14 mouse cellular contexts compared by ENCODE assay signal in genomic region chr13:23866086-23866710, GRCm38 (mm10). TPM values are rescaled to one million over a fixed set of nuclear protein-coding genes. Genes with fewer than 3 reads are reported as not detected.
A peak's percentile ranks its signal among the peaks of the same experiment; 100 is the strongest.
DNase-seq lines count a peak whose midpoint lies in the region; ATAC-seq and TF ChIP-seq lines count a peak whose summit lies in the region.
"Had no signal": no experiment of that assay in that cellular context is flagged by ENCODE, and none has a peak within 500 bp of the region (broad histone marks: within the 10 kb centered on the region; RNA-seq: fewer than 3 reads in every experiment).

No protein-coding gene starts in this region.

- intact Hi-C loops in heart, postnatal 14 days (cut with DNase I): no loop called here

- H3K9ac ChIP-seq in hindbrain, embryonic 11.5 days (ENCODE audit: low read depth, low read length): no peak overlapping the region
- peak overlapping the region; percentile 5 for H3K9ac ChIP-seq in liver, postnatal 0 days (replicated peaks)

- no peak overlapping the region for H3K4me2 ChIP-seq in hindbrain, embryonic 11.5 days (replicated peaks; ENCODE audit: low read depth, low read length)
- peak overlapping the region; percentile 60 for H3K4me2 ChIP-seq in liver, postnatal 0 days (ENCODE audit: low read depth, low read length)

- H3K4me1 ChIP-seq in hindbrain, embryonic 10.5 days (replicated peaks): no peaks in the 10 kb centered on the region
- H3K4me1 ChIP-seq in hindbrain, embryonic 11.5 days (replicated peaks; ENCODE audit: control insufficient read depth, insufficient read depth, low read length): no peaks in the 10 kb centered on the region
- peaks cover 11% of the 10 kb centered on the region for H3K4me1 ChIP-seq in liver, postnatal 0 days (ENCODE audit: insufficient read depth)
- no peaks in the 10 kb centered on the region for H3K4me1 ChIP-seq in midbrain, embryonic 10.5 days

- no peak for TF ChIP-seq EP300 in liver, postnatal 0 days (IDR thresholded peaks at IDR 0.05; ENCODE audit: low read depth)

- no peaks in the 10 kb centered on the region for H3K27me3 ChIP-seq in hindbrain, embryonic 10.5 days (ENCODE audit: insufficient read depth, poor library complexity, severe bottlenecking)
- no peaks in the 10 kb centered on the region for H3K27me3 ChIP-seq in hindbrain, embryonic 11.5 days (ENCODE audit: control insufficient read depth, insufficient read depth, low read length)
- H3K27me3 ChIP-seq in liver, postnatal 0 days (ENCODE audit: insufficient read depth, low read length): no peaks in the 10 kb centered on the region
- H3K27me3 ChIP-seq in midbrain, embryonic 10.5 days (ENCODE audit: low read depth, poor library complexity, severe bottlenecking): no peaks in the 10 kb centered on the region

- no peaks in the 10 kb centered on the region for H3K36me3 ChIP-seq in hindbrain, embryonic 10.5 days
- no peaks in the 10 kb centered on the region for H3K36me3 ChIP-seq in hindbrain, embryonic 11.5 days (ENCODE audit: control insufficient read depth, insufficient read depth, low read length)
- H3K36me3 ChIP-seq in liver, postnatal 0 days (replicated peaks; ENCODE audit: insufficient read depth, low read length): no peaks in the 10 kb centered on the region
- no peaks in the 10 kb centered on the region for H3K36me3 ChIP-seq in midbrain, embryonic 10.5 days

- H3K9me3 ChIP-seq in hindbrain, embryonic 10.5 days: no peaks in the 10 kb centered on the region
- H3K9me3 ChIP-seq in hindbrain, embryonic 11.5 days (ENCODE audit: control insufficient read depth, low read length): no peaks in the 10 kb centered on the region
- no peaks in the 10 kb centered on the region for H3K9me3 ChIP-seq in liver, postnatal 0 days (ENCODE audit: low read length)
- H3K9me3 ChIP-seq in midbrain, embryonic 10.5 days (replicated peaks): no peaks in the 10 kb centered on the region

- no peak overlapping the region for H3K4me3 ChIP-seq in hindbrain, embryonic 10.5 days
- no peak overlapping the region for H3K4me3 ChIP-seq in hindbrain, embryonic 11.5 days (ENCODE audit: low read depth, low read length)
- peak overlapping the region; percentile 16 for H3K4me3 ChIP-seq in liver, postnatal 0 days (ENCODE audit: low read depth, low read length)
- no peak overlapping the region for H3K4me3 ChIP-seq in midbrain, embryonic 10.5 days

- no peak for ATAC-seq in hindbrain, embryonic 11.5 days (ENCODE audit: low FRiP score)
- peak; percentile 58 for ATAC-seq in liver, postnatal 0 days

- 81% methylated on average over 9 of the region's 9 CpGs for WGBS in hindbrain, embryonic 10.5 days
- 77% methylated on average over 9 of the region's 9 CpGs for WGBS in hindbrain, embryonic 11.5 days
- 52% methylated on average over 9 of the region's 9 CpGs for WGBS in liver, postnatal 0 days (ENCODE audit: insufficient replicate concordance)
- WGBS in midbrain, embryonic 10.5 days: 81% methylated on average over 9 of the region's 9 CpGs

- no peak for DNase-seq in hindbrain, embryonic 10.5 days (ENCODE audit: low spot score)
- DNase-seq in hindbrain, embryonic 11.5 days (ENCODE audit: low spot score): no peak
- DNase-seq in R1 (ENCODE audit: low read depth, low spot score): peak; percentile 4
- DNase-seq in heart, postnatal 14 days: peak; percentile 9 to 10
- DNase-seq in liver, postnatal 0 days: peak; percentile 61
- DNase-seq in cerebellum, adult 11 months: no peak
- DNase-seq in midbrain, embryonic 10.5 days (ENCODE audit: low spot score): no peak
- DNase-seq: adrenal gland, postnatal 14 days had no signal

- TF ChIP-seq CTCF in liver, postnatal 0 days (IDR thresholded peaks at IDR 0.05; ENCODE audit: low read depth): no peak

- 0 out of 2 replicates have a peak overlapping the region, but pooled peaks have one; percentile 4 for H3K27ac ChIP-seq in hindbrain, embryonic 10.5 days
- H3K27ac ChIP-seq in hindbrain, embryonic 11.5 days (ENCODE audit: low read depth, low read length): no peak overlapping the region
- H3K27ac ChIP-seq in liver, postnatal 0 days (ENCODE audit: low read depth): peak overlapping the region; percentile 81
- no peak overlapping the region for H3K27ac ChIP-seq in midbrain, embryonic 10.5 days (replicated peaks)
- H3K27ac ChIP-seq: macrophage had no signal

RNA-seq across cellular contexts. Expression of gene Slc17a1, which starts 1.4 kb away (rescaled TPM):
- polyA plus RNA-seq in hindbrain, embryonic 10.5 days (2016; fragmentation: Nextera tagmentation; extraction: Ambion mirVana): not detected in 2 replicates
- not detected in 2 replicates for polyA plus RNA-seq in hindbrain, embryonic 11.5 days (2014; fragmentation: Nextera tagmentation; extraction: Ambion mirVana)
- not detected for total RNA-seq in heart, postnatal 14 days (2021)
- 1.0 and 1.2 TPM in 2 replicates for polyA plus RNA-seq in liver, postnatal 0 days (2015; fragmentation: Nextera tagmentation; extraction: Ambion mirVana)
- not detected in 2 replicates for polyA plus RNA-seq in midbrain, embryonic 10.5 days (2016; fragmentation: Nextera tagmentation; extraction: Ambion mirVana)
- total RNA-seq: hematopoietic stem cell, adult 5-6 weeks; left cerebral cortex, adult 18-20 months; midbrain, postnatal 0 days had no signal
- polyA plus RNA-seq: macrophage; midbrain, postnatal 0 days; neural tube, embryonic 14.5 days; stomach, embryonic 14.5 days had no signal

RNA-seq across cellular contexts. Expression of gene Slc17a3, which starts 27.0 kb away (rescaled TPM):
- not detected in 2 replicates for polyA plus RNA-seq in hindbrain, embryonic 10.5 days (2016; fragmentation: Nextera tagmentation; extraction: Ambion mirVana)
- not detected in 2 replicates for polyA plus RNA-seq in hindbrain, embryonic 11.5 days (2014; fragmentation: Nextera tagmentation; extraction: Ambion mirVana)
- not detected for total RNA-seq in heart, postnatal 14 days (2021)
- 4.8 and 6.0 TPM in 2 replicates for polyA plus RNA-seq in liver, postnatal 0 days (2015; fragmentation: Nextera tagmentation; extraction: Ambion mirVana)
- polyA plus RNA-seq in midbrain, embryonic 10.5 days (2016; fragmentation: Nextera tagmentation; extraction: Ambion mirVana): not detected in 2 replicates
- total RNA-seq: hematopoietic stem cell, adult 5-6 weeks; left cerebral cortex, adult 18-20 months had no signal
- polyA plus RNA-seq: macrophage; midbrain, postnatal 0 days; neural tube, embryonic 14.5 days; stomach, embryonic 14.5 days had no signal

RNA-seq across cellular contexts. Expression of gene Slc17a4, which starts 48.6 kb away (rescaled TPM):
- polyA plus RNA-seq in hindbrain, embryonic 10.5 days (2016; fragmentation: Nextera tagmentation; extraction: Ambion mirVana): not detected in 2 replicates
- polyA plus RNA-seq in hindbrain, embryonic 11.5 days (2014; fragmentation: Nextera tagmentation; extraction: Ambion mirVana): not detected in 2 replicates
- total RNA-seq in heart, postnatal 14 days (2021): not detected
- polyA plus RNA-seq in liver, postnatal 0 days (2015; fragmentation: Nextera tagmentation; extraction: Ambion mirVana): 1.1 and 2.0 TPM in 2 replicates
- polyA plus RNA-seq in midbrain, embryonic 10.5 days (2016; fragmentation: Nextera tagmentation; extraction: Ambion mirVana): not detected in 2 replicates
- total RNA-seq: hematopoietic stem cell, adult 5-6 weeks; left cerebral cortex, adult 18-20 months; midbrain, postnatal 0 days had no signal
- polyA plus RNA-seq: macrophage; midbrain, postnatal 0 days had no signal

RNA-seq across cellular contexts. Expression of gene Slc17a2, which starts 59.4 kb away (rescaled TPM):
- not detected in 2 replicates for polyA plus RNA-seq in hindbrain, embryonic 10.5 days (2016; fragmentation: Nextera tagmentation; extraction: Ambion mirVana)
- not detected in 2 replicates for polyA plus RNA-seq in hindbrain, embryonic 11.5 days (2014; fragmentation: Nextera tagmentation; extraction: Ambion mirVana)
- total RNA-seq in heart, postnatal 14 days (2021): not detected
- 37.0 and 39.8 TPM in 2 replicates for polyA plus RNA-seq in liver, postnatal 0 days (2015; fragmentation: Nextera tagmentation; extraction: Ambion mirVana)
- not detected in 2 replicates for polyA plus RNA-seq in midbrain, embryonic 10.5 days (2016; fragmentation: Nextera tagmentation; extraction: Ambion mirVana)
- total RNA-seq: hematopoietic stem cell, adult 5-6 weeks; left cerebral cortex, adult 18-20 months had no signal
- polyA plus RNA-seq: macrophage; midbrain, postnatal 0 days; neural tube, embryonic 14.5 days had no signal

Comparison
In these comparisons a context has a peak if more than half of its experiments do, and no peak if none do; other contexts are left out.
1. H3K27ac ChIP-seq: peak in hindbrain, embryonic 10.5 days (single experiment) and liver, postnatal 0 days (single experiment); none in hindbrain, embryonic 11.5 days (single experiment) and midbrain, embryonic 10.5 days (single experiment).
2. DNase-seq: peak in R1 (single experiment), heart, postnatal 14 days (2 of 2) and liver, postnatal 0 days (single experiment); none in hindbrain, embryonic 10.5 days (single experiment), hindbrain, embryonic 11.5 days (single experiment), cerebellum, adult 11 months (single experiment) and midbrain, embryonic 10.5 days (single experiment).